Mouse (Mus musculus) lung, adult 2 months (tissue): ENCODE data around the gene Dock11. TPM values are rescaled to one million over a fixed set of nuclear protein-coding genes. Genes with fewer than 3 reads are reported as not detected.

Experiments used
- DNase-seq: peaks from one replicate; pipeline ENCODE4 v3.0.0; 2022
- H3K4me1 ChIP-seq: fragments of 200-500 bp; 2 replicates; pipeline ENCODE4 v1.6.1; 2011; ENCODE audit warnings: low read length; ENCODE audit not compliant: control insufficient read depth, insufficient read depth
- H3K4me3 ChIP-seq: fragments of 200-500 bp; replicated peaks from 2 replicates; pipeline ENCODE3; 2011; ENCODE audit warnings: low read depth, mild to moderate bottlenecking, control low read depth, low read length; ENCODE audit errors: extremely low read depth
- CTCF ChIP-seq: fragments of 200-500 bp; IDR thresholded peaks from 2 replicates; pipeline ENCODE4 v1.5.1; 2011; ENCODE audit warnings: mild to moderate bottlenecking, low read length, control low read depth; ENCODE audit not compliant: insufficient read depth
- POLR2A ChIP-seq: fragments of 200-500 bp; IDR thresholded peaks from 2 replicates; pipeline ENCODE4 v1.6.1; 2011; ENCODE audit warnings: low read depth, mild to moderate bottlenecking, control low read depth, low read length, borderline replicate concordance; ENCODE audit errors: extremely low read depth
- WGBS: fragments of 180-500 bp; shearing (Covaris S2); methylation state at CpG from one replicate; pipeline ENCODE4 v1.1.7; 2018; 5-methylcytosine and 5-hydroxymethylcytosine counted together
- polyA plus RNA-seq: library from polyadenylated mRNA; depleted of rRNA; stranded (reverse); fragments of >200 nt; gene quantifications from 2 replicates; pipeline ENCODE4 v1.2.3, GENCODE M21; 2012

Gene Dock11
- polyA plus RNA-seq, 1 experiment, result 1.5 TPM

- 67% methylated on average over 4 of the region's 4 CpGs for WGBS
- no peak for DNase-seq
- H3K4me3 ChIP-seq, result no peak overlapping the region
- no peaks in the 10 kb centered on the region for H3K4me1 ChIP-seq
- TF ChIP-seq POLR2A, result no peak
- no peak for TF ChIP-seq CTCF
Measured at GRCm38 (mm10) chrX:35906696-35907330, 18.2 kb downstream of the Dock11 start.

- Histone ChIP-seq H3K4me1 (no peaks in the 10 kb centered on the region), H3K4me3 (no peak overlapping the region)
- no peak for TF ChIP-seq CTCF
- TF ChIP-seq POLR2A, result no peak
- no peak for DNase-seq
- WGBS, result 76% methylated on average over 2 of the region's 2 CpGs
Measured at GRCm38 (mm10) chrX:35919558-35919957, 30.9 kb downstream of the Dock11 start.

- 69% methylated on average over 3 of the region's 3 CpGs for WGBS
- no peak for DNase-seq
- TF ChIP-seq POLR2A (no peak), CTCF (no peak)
Measured at GRCm38 (mm10) chrX:35920096-35920607, 31.5 kb downstream of the Dock11 start.

GRCm38 (mm10) chrX:35921922-35922321 is 33.3 kb downstream of the Dock11 start:
- 80% methylated on average over 3 of the region's 3 CpGs for WGBS
- DNase-seq, result no peak
- TF ChIP-seq POLR2A (no peak), CTCF (no peak)
- Histone ChIP-seq H3K4me1 (no peaks in the 10 kb centered on the region), H3K4me3 (no peak overlapping the region)

More at GRCm38 (mm10) chrX:35920096-35920607, 31.5 kb downstream of the Dock11 start:
- no peak overlapping the region for H3K4me3 ChIP-seq
- no peaks in the 10 kb centered on the region for H3K4me1 ChIP-seq

- 48% methylated on average over 1 of the region's 1 CpGs for WGBS
- Histone ChIP-seq H3K4me1 (no peaks in the 10 kb centered on the region), H3K4me3 (no peak overlapping the region)
- DNase-seq, result no peak
- TF ChIP-seq POLR2A (no peak), CTCF (no peak)
Measured at GRCm38 (mm10) chrX:35924705-35925264, 36.2 kb downstream of the Dock11 start.

- TF ChIP-seq POLR2A (no peak), CTCF (no peak)
- Histone ChIP-seq H3K4me1 (no peaks in the 10 kb centered on the region), H3K4me3 (no peak overlapping the region)
- 70% methylated on average over 9 of the region's 9 CpGs for WGBS
- no peak for DNase-seq
Measured at GRCm38 (mm10) chrX:35930094-35930933, 41.7 kb downstream of the Dock11 start.

GRCm38 (mm10) chrX:35930934-35931406 is 42.3 kb downstream of the Dock11 start:
- DNase-seq, result no peak
- TF ChIP-seq CTCF (no peak), POLR2A (no peak)
- no peak overlapping the region for H3K4me3 ChIP-seq
- 60% methylated on average over 3 of the region's 3 CpGs for WGBS
- no peaks in the 10 kb centered on the region for H3K4me1 ChIP-seq

- TF ChIP-seq POLR2A (no peak), CTCF (no peak)
- Histone ChIP-seq H3K4me3 (no peak overlapping the region), H3K4me1 (no peaks in the 10 kb centered on the region)
- DNase-seq, result no peak
- 54% methylated on average over 1 of the region's 1 CpGs for WGBS
Measured at GRCm38 (mm10) chrX:35931945-35932344, 43.3 kb downstream of the Dock11 start.

GRCm38 (mm10) chrX:35932952-35933351 is 44.3 kb downstream of the Dock11 start:
- Histone ChIP-seq H3K4me1 (no peaks in the 10 kb centered on the region), H3K4me3 (no peak overlapping the region)
- TF ChIP-seq CTCF (no peak), POLR2A (no peak)
- DNase-seq, result no peak
